Mouse (Mus musculus) CH12.LX (cell line): ENCODE results near the gene Gnaz.

Source experiments
- CHD1 ChIP-seq: IDR thresholded peaks from 2 replicates; pipeline ENCODE4 v1.6.1; 2012; ENCODE audit warnings: low read depth, low read length, improper control_type of control experiment, inconsistent platforms
- CTCF ChIP-seq, 2 experiments: IDR thresholded peaks in 1 of 2; conservative IDR thresholded peaks in 1 of 2; 2 replicates each; pipeline ENCODE4 v1.5.1; 2011 to 2012; ENCODE audit warnings: low read depth in 2 of 2, low read length in 2 of 2, improper control_type of control experiment in 1 of 2, inconsistent platforms in 1 of 2, mild to moderate bottlenecking in 1 of 2, moderate library complexity in 1 of 2
- E2F4 ChIP-seq: IDR thresholded peaks from 2 replicates; pipeline ENCODE4 v1.6.1; 2011; ENCODE audit warnings: low read depth, low read length, improper control_type of control experiment; ENCODE audit not compliant: insufficient replicate concordance
- EP300 ChIP-seq: IDR thresholded peaks from 2 replicates; pipeline ENCODE4 v1.6.1; 2011; ENCODE audit warnings: low read length, improper control_type of control experiment
- GABPA ChIP-seq: IDR thresholded peaks from 2 replicates; pipeline ENCODE4 v1.6.1; 2012; ENCODE audit warnings: low read depth, low read length, improper control_type of control experiment, inconsistent platforms; ENCODE audit not compliant: insufficient replicate concordance
- HCFC1 ChIP-seq: IDR thresholded peaks from 2 replicates; pipeline ENCODE4 v1.6.1; 2012; ENCODE audit warnings: low read depth, mild to moderate bottlenecking, inconsistent platforms, low read length, improper control_type of control experiment
- MAFK ChIP-seq: IDR thresholded peaks from 2 replicates; pipeline ENCODE4 v1.6.1; 2011; ENCODE audit warnings: low read length, improper control_type of control experiment; ENCODE audit not compliant: insufficient replicate concordance
- MAX ChIP-seq: IDR thresholded peaks from 2 replicates; pipeline ENCODE4 v1.6.1; 2011; ENCODE audit warnings: low read length, improper control_type of control experiment
- MAZ ChIP-seq: IDR thresholded peaks from 2 replicates; pipeline ENCODE4 v1.6.1; 2012; ENCODE audit warnings: low read depth, mild to moderate bottlenecking, inconsistent platforms, low read length, improper control_type of control experiment, moderate library complexity
- POLR2A ChIP-seq: IDR thresholded peaks from 2 replicates; pipeline ENCODE4 v1.6.1; 2011; ENCODE audit warnings: low read depth, mild to moderate bottlenecking, improper control_type of control experiment, low read length
- POLR2AphosphoS2 ChIP-seq: IDR thresholded peaks from 2 replicates; pipeline ENCODE4 v1.6.1; 2011; ENCODE audit warnings: low read depth, low read length, improper control_type of control experiment
- TBP ChIP-seq: conservative IDR thresholded peaks from 2 replicates; pipeline ENCODE4 v1.6.1; 2011; ENCODE audit warnings: low read depth, low read length, improper control_type of control experiment
- USF1 ChIP-seq: IDR thresholded peaks from 2 replicates; pipeline ENCODE4 v1.6.1; 2014; ENCODE audit warnings: low read depth, mild to moderate bottlenecking, inconsistent platforms, low read length, improper control_type of control experiment

GRCm38 (mm10) chr10:74975626-74976025 is 8.6 kb downstream of the Gnaz start:
- no peak for TF ChIP-seq CTCF (conservative IDR thresholded peaks at IDR 0.05 in 1 of 2, IDR thresholded peaks at IDR 0.05 in 1 of 2; ENCODE audit: low read depth in 2 of 2, low read length in 2 of 2)
- no peak for TF ChIP-seq E2F4
- TF ChIP-seq EP300 = no peak
- TF ChIP-seq MAX = no peak
- TF ChIP-seq GABPA = no peak
- TF ChIP-seq USF1 = no peak
- TF ChIP-seq HCFC1 = no peak
- no peak for TF ChIP-seq POLR2A
- TF ChIP-seq MAFK = no peak
- no peak for TF ChIP-seq CHD1
- no peak for TF ChIP-seq MAZ
- TF ChIP-seq TBP = no peak
- no peak for TF ChIP-seq POLR2AphosphoS2
